Mouse (Mus musculus) G1E (cell line): Measurements from ENCODE around the gene Kcnmb2. TPM values are rescaled to one million over a fixed set of nuclear protein-coding genes. Genes with fewer than 3 reads are reported as not detected.

Source experiments
- ATAC-seq: 2 replicates; pipeline ENCODE4 v1.8.0; 2016; ENCODE audit warnings: mild to moderate bottlenecking; ENCODE audit not compliant: insufficient number of reproducible peaks, poor library complexity, low FRiP score, severe bottlenecking; ENCODE audit errors: extremely low read depth
- DNase-seq: peaks from one replicate; pipeline ENCODE4 v3.0.0; 2012; ENCODE audit warnings: low spot score
- H3K27me3 ChIP-seq: 2 replicates; pipeline ENCODE4 v1.6.1; 2012; ENCODE audit warnings: mild to moderate bottlenecking, low read length, inconsistent platforms; ENCODE audit not compliant: insufficient read depth
- H3K36me3 ChIP-seq: replicated peaks from 2 replicates; pipeline ENCODE3; 2012; ENCODE audit warnings: mild to moderate bottlenecking, inconsistent platforms
- H3K4me1 ChIP-seq: 2 replicates; pipeline ENCODE4 v1.6.1; 2012; ENCODE audit warnings: low read depth, low read length, inconsistent platforms, mixed read lengths; ENCODE audit not compliant: insufficient read depth
- H3K4me3 ChIP-seq: 2 replicates; pipeline ENCODE4 v1.5.1; 2012; ENCODE audit warnings: low read depth, mild to moderate bottlenecking, inconsistent platforms, low read length, moderate library complexity, mixed read lengths
- H3K9me3 ChIP-seq: replicated peaks from 2 replicates; pipeline ENCODE4 v1.6.1; 2012; ENCODE audit warnings: inconsistent platforms
- CTCF ChIP-seq: IDR thresholded peaks from 2 replicates; pipeline ENCODE4 v1.5.1; 2012; ENCODE audit warnings: low read depth, low read length, inconsistent platforms, mixed read lengths
- GATA1 ChIP-seq: IDR thresholded peaks from 2 replicates; pipeline ENCODE4 v1.6.1; 2012; ENCODE audit warnings: borderline replicate concordance, low read length, inconsistent platforms, mixed read lengths
- GATA2 ChIP-seq: IDR thresholded peaks from 2 replicates; pipeline ENCODE4 v1.6.1; 2012; ENCODE audit warnings: low read depth, low read length, inconsistent platforms, borderline replicate concordance
- POLR2AphosphoS5 ChIP-seq: IDR thresholded peaks from 2 replicates; pipeline ENCODE4 v1.6.1; 2012; ENCODE audit warnings: low read depth, low read length, inconsistent platforms; ENCODE audit not compliant: insufficient replicate concordance
- TAL1 ChIP-seq: conservative IDR thresholded peaks from 2 replicates; pipeline ENCODE4 v1.6.1; 2012; ENCODE audit warnings: low read depth, low read length, inconsistent platforms, mixed read lengths
- polyA plus RNA-seq: library from polyadenylated mRNA; stranded (reverse); fragments of >175 nt; gene quantifications from 2 replicates; pipeline ENCODE4 v1.2.3, GENCODE M21; 2012
- total RNA-seq, 2 experiments: library from RNA; stranded (forward) in 1 of 2; stranded (reverse) in 1 of 2; fragments of 200-1000 nt in 1 of 2; fragments of >200 nt in 1 of 2; fragmentation: Nextera tagmentation in 1 of 2; gene quantifications; 2 replicates each; pipeline ENCODE4 v1.2.3; 2014 to 2017

Kcnmb2 gene
- total and polyA plus RNA-seq, 3 experiments = 0.05 TPM; not detected in 2

DNA sequence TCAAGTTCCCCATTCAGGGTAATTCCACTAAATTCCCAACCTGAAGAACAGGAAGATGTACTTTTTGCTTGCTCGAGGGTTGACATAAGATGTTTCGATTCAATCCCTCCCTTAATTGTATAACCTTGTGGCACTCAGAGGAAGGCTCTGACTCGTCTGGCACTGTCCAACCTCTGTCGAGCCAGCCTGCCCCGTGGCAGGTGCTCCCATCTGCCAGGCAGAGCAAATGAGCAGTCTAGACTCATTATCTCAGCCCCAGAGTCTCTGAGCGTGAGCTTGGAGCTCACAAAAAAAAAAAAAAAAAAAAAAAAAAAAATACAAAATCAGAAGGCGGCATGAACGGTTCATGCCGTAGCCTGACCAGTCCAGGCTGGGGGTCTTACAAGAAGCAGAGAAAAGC lies 130.1 kb downstream of the Kcnmb2 start:
- Histone ChIP-seq H3K4me3 (no peak overlapping the region), H3K36me3 (no peaks in the 10 kb centered on the region), H3K4me1 (no peaks in the 10 kb centered on the region), H3K9me3 (no peaks in the 10 kb centered on the region), H3K27me3 (no peaks in the 10 kb centered on the region)
- no peak for DNase-seq
- TF ChIP-seq CTCF = no peak
- no peak for TF ChIP-seq GATA1
- no peak for TF ChIP-seq POLR2AphosphoS5
- no peak for TF ChIP-seq TAL1
- TF ChIP-seq GATA2 = no peak
- no peak for ATAC-seq

DNA sequence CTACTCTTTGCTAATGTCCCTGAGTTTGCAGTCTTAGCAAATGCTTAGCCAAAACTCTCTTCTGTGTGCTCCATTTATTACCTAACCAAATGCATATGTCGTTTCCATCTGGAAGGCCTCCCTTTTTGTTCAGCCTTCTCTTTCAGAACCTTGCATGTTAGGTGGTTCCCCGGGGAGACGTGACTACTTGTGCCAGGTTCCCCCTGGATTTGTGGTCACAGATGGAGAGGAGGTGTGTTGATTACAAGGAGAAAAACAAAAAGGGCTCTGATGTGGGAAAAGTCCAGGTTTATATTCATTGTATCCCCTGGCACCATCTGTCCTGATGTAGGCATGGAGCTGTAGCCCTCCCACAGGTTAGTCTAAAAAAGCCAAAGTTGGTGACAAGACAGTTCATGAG lies 141.5 kb downstream of the Kcnmb2 start:
- H3K36me3 ChIP-seq = no peaks in the 10 kb centered on the region
- no peak for ATAC-seq
- no peaks in the 10 kb centered on the region for H3K9me3 ChIP-seq
- H3K4me3 ChIP-seq = no peak overlapping the region
- DNase-seq = no peak
- no peaks in the 10 kb centered on the region for H3K4me1 ChIP-seq
- H3K27me3 ChIP-seq = no peaks in the 10 kb centered on the region
- TF ChIP-seq CTCF (no peak), GATA2 (no peak), GATA1 (no peak), TAL1 (no peak), POLR2AphosphoS5 (no peak)

DNA sequence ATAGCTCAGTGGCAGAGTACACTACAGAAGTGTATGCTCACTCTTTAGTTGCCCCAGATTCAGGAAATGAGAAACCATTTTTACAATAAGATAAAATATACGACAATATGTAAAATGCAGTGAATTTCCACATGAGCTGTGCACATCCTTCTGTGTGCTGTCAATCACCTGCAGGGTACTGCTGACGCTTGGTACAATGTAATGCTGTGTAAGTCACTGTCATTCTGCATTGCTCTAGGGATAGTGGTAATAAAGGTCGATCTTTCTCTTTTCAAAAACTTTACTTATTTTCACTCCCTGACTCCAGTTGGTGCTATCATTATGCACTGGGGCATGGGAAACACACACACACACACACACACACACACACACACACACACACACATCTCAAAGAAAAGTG lies 146.5 kb downstream of the Kcnmb2 start:
- Histone ChIP-seq H3K4me3 (no peak overlapping the region), H3K9me3 (no peaks in the 10 kb centered on the region), H3K4me1 (no peaks in the 10 kb centered on the region), H3K27me3 (no peaks in the 10 kb centered on the region), H3K36me3 (no peaks in the 10 kb centered on the region)
- no peak for ATAC-seq
- no peak for TF ChIP-seq TAL1
- TF ChIP-seq CTCF = no peak
- no peak for TF ChIP-seq GATA1
- TF ChIP-seq GATA2 = no peak
- TF ChIP-seq POLR2AphosphoS5 = no peak
- no peak for DNase-seq

DNA sequence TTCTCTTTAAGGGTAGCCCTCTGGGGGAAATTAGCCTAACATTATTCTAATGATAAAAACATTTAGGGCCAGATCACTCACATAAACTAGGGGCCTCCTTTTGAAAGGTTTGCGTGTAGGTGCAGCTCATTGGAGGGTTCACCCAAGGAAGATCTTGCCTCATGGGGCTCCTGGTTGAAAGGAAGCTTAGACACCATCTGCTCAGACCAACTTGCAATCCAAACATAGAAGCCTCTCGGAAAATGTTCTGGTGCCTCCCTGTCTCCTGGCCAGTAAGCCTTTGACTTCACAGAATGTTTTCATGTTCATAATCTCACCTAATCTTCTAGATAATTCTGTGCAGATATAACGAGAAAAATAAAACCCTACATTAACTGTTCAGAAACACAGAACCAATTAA lies 150.3 kb downstream of the Kcnmb2 start:
- DNase-seq = no peak
- no peak for TF ChIP-seq GATA2
- Histone ChIP-seq H3K9me3 (no peaks in the 10 kb centered on the region), H3K27me3 (no peaks in the 10 kb centered on the region), H3K36me3 (no peaks in the 10 kb centered on the region), H3K4me3 (no peak overlapping the region), H3K4me1 (no peaks in the 10 kb centered on the region)
- ATAC-seq = no peak

DNA sequence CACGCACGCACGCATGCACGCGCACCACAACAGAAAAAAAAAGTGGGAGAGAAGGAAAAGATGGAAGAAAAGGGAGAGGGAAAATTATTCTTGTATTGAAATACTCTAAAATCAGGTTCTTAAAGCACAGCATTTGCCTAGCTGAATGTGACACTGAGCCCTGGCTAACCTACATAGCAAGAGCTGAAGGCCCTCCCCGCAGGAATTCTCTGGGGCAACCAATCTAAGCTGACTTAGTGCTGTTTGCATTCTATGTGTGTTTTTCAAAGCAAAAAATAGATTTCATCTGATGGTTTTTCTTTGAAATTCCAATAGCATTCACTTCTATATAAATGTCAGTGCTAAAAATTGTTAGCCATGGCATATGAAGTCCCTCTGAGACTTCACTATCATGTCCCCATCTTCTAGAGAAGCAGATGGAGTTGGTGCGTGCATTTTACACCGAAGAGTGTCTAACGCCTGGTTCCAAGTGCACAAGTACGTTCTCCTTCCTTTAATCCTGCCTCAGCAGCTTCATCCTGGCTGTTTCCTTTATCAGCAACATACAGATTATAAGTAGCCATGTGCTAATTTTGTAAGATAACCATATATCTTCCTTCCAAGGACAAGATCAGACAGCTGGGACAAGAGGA lies 151.4 kb downstream of the Kcnmb2 start:
- no peaks in the 10 kb centered on the region for H3K27me3 ChIP-seq
- no peak overlapping the region for H3K4me3 ChIP-seq
- no peak for ATAC-seq
- DNase-seq = no peak
- no peaks in the 10 kb centered on the region for H3K4me1 ChIP-seq
- no peaks in the 10 kb centered on the region for H3K36me3 ChIP-seq
- TF ChIP-seq TAL1 = no peak
- TF ChIP-seq POLR2AphosphoS5 = no peak
- TF ChIP-seq CTCF = no peak
- no peak for TF ChIP-seq GATA1
- TF ChIP-seq GATA2 = no peak
- H3K9me3 ChIP-seq = no peaks in the 10 kb centered on the region

DNA sequence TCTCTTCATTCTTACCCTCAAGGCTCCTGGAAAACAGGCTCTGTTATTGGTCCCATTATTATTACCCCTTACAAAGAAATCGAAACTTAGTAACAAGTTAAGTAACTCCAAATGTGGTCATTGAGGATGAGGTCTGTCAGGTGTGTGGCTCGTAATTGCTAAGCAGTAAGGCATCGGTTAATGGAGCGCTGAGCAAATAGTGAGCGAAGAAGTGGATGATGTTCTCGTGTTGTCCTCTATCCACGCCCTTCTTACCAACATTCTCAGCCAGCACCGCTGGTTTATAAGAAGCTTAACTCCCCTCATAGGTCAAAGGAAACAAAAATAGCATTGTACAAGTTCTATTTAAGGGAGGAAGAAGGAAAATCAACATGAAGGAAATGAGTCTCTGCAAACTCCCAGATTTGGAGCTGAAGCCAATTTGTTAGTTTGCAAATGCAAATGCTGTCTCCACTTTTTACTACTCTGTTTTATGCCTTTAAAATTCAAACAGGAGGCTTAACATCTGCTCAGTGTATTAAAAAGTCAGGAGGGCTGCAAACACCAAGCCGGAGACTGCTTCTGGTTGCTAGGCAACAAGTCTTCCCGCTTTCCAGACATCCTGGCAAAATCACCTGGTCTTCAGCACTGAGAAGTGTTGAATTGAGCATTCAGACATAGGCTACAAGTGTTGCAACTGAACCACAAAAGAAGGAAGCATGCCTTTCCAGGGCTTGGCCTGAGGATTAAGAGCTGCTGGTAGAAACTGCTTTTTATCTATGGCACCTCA lies 157.8 kb downstream of the Kcnmb2 start:
- DNase-seq = no peak
- no peaks in the 10 kb centered on the region for H3K9me3 ChIP-seq
- H3K36me3 ChIP-seq = no peaks in the 10 kb centered on the region
- ATAC-seq = no peak
- no peaks in the 10 kb centered on the region for H3K4me1 ChIP-seq
- no peak for TF ChIP-seq GATA2
- TF ChIP-seq GATA1 = no peak
- TF ChIP-seq CTCF = no peak
- TF ChIP-seq TAL1 = no peak
- no peak for TF ChIP-seq POLR2AphosphoS5
- no peak overlapping the region for H3K4me3 ChIP-seq
- no peaks in the 10 kb centered on the region for H3K27me3 ChIP-seq
